Mouse (Mus musculus): Measurements from ENCODE around the gene a. TPM values are rescaled to one million over a fixed set of nuclear protein-coding genes. Genes with fewer than 3 reads are reported as not detected.
"Not testable (repeated sequence)": the region's sequence is repeated elsewhere in the genome, so short reads cannot be mapped to it uniquely, and the experiment has no call there.

The a gene
- polyA plus RNA-seq, 1 experiment from 2014 or later: 0.36 TPM

GRCm38 (mm10) chr2:154915922-154916541, 124.8 kb downstream of the a start:
- ATAC-seq: no peak
- Histone ChIP-seq H3K27me3 (replicated peaks) (peaks cover 9% of the 10 kb centered on the region; the same call in 1 of the 2 replicates), H3K4me2 (no peak overlapping the region), H3K4me3 (no peak overlapping the region), H3K4me1 (no peaks in the 10 kb centered on the region), H3K9ac (no peak overlapping the region), H3K27ac (no peak overlapping the region), H3K9me3 (replicated peaks) (no peaks in the 10 kb centered on the region), H3K36me3 (no peaks in the 10 kb centered on the region)
- WGBS (ENCODE audit: insufficient replicate concordance): 70% methylated on average over 12 of the region's 12 CpGs

GRCm38 (mm10) chr2:154916547-154916946, 125.3 kb downstream of the a start:
- Histone ChIP-seq H3K27me3 (replicated peaks) (peaks cover 9% of the 10 kb centered on the region; the same call in 1 of the 2 replicates), H3K4me1 (no peaks in the 10 kb centered on the region), H3K9me3 (replicated peaks) (no peaks in the 10 kb centered on the region), H3K4me3 (no peak overlapping the region), H3K9ac (no peak overlapping the region), H3K4me2 (no peak overlapping the region), H3K36me3 (no peaks in the 10 kb centered on the region), H3K27ac (no peak overlapping the region)
- WGBS (ENCODE audit: insufficient replicate concordance): 6% methylated on average over 2 of the region's 2 CpGs
- no peak for ATAC-seq

GRCm38 (mm10) chr2:154917866-154918641, 126.9 kb downstream of the a start:
- no peak for ATAC-seq
- Histone ChIP-seq H3K4me1 (no peaks in the 10 kb centered on the region), H3K36me3 (no peaks in the 10 kb centered on the region), H3K27ac (no peak overlapping the region), H3K9me3 (replicated peaks) (no peaks in the 10 kb centered on the region), H3K9ac (no peak overlapping the region), H3K27me3 (replicated peaks) (peaks cover 9% of the 10 kb centered on the region; the same call in 1 of the 2 replicates), H3K4me2 (no peak overlapping the region), H3K4me3 (no peak overlapping the region)
- WGBS (ENCODE audit: insufficient replicate concordance): 72% methylated on average over 13 of the region's 13 CpGs

DNA sequence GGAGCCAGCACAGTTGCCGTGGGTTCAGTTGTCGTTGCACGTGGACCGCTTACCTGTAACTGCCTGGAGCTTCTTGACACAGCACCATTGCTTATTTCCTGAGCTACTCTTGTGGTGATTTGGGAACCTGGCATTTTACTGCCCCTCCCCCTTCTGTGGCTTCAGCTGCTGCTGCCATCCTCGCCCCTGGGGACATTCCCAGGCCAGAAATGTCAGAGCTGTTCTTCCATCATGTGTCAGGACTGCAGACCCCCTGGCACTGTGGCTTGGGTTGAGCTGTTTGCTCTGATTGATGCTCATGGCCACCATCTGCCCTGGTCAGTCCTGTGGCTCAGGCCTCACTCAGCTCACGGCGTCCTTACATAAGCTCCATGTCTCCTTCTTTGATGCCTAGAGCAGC, 129.7 kb downstream of the a start:
- ATAC-seq: no peak
- WGBS (ENCODE audit: insufficient replicate concordance): 82% methylated on average over 7 of the region's 7 CpGs
- H3K4me3 ChIP-seq: no peak overlapping the region
- no peak overlapping the region for H3K9ac ChIP-seq
- no peaks in the 10 kb centered on the region for H3K9me3 ChIP-seq (replicated peaks)
- H3K27ac ChIP-seq: no peak overlapping the region
- 0 out of 2 replicates have a peak, but pooled peaks cover 3% of the 10 kb centered on the region for H3K27me3 ChIP-seq (replicated peaks)
- H3K4me1 ChIP-seq: no peaks in the 10 kb centered on the region
- no peaks in the 10 kb centered on the region for H3K36me3 ChIP-seq
- no peak overlapping the region for H3K4me2 ChIP-seq

DNA sequence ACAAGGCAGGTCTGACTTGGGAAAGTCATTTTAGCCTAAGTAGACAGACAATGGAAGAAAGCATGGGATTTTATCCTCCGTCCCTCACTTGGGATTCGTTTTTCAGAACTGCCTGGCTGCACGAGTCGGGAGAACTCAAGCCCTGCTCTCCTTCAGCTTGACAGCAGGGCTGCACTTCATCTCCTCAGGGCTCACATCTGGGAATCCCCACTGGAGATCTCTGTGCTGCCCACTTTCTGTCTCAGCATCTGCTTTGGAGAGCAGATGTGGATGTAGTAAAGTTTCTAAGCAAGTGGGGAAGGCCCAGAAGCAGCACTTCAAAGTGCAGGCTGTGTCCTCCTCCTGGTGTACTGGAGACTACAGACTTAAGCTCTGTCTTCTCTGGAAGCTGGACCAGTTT, 130.9 kb downstream of the a start:
- H3K27me3 ChIP-seq (replicated peaks); H3K4me3 ChIP-seq; H3K4me2 ChIP-seq; H3K9ac ChIP-seq; H3K36me3 ChIP-seq; H3K4me1 ChIP-seq; H3K9me3 ChIP-seq (replicated peaks); ATAC-seq; H3K27ac ChIP-seq: not testable (repeated sequence)
- no CpG with 5 or more reads among the region's 4 CpGs for WGBS (ENCODE audit: insufficient replicate concordance)

DNA sequence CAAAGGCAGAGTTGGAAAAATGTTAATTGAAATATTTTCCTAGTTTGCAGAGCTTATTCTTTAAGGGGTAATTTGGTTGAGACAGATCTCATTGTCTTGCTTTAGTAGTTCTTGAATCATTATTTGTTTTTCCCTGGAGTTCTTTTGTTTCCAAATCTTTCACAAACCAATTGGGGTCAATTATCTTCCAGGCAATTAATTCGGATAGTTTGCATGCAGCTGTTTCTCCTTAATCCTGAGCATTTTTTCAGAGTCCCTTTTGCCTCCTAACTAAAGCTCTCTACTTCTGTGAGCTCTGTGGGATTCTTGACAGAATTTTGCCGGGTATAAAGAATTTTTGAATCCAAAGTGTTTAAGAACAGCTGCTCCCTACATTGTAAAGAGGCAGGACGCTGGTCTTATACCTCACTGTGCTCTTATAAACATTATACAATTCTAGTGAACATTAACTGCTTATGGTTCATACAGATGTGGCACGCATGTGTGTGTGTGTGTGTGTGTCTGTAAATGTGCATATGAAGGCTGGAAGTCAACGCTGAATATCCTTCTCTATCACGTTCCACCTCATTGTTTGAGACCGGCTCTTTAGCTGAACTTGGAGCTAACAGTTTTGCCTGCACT, 134.3 kb downstream of the a start:
- Histone ChIP-seq H3K9me3 (replicated peaks) (no peaks in the 10 kb centered on the region), H3K4me2 (no peak overlapping the region), H3K27ac (no peak overlapping the region), H3K36me3 (no peaks in the 10 kb centered on the region), H3K27me3 (replicated peaks) (peaks cover 5% of the 10 kb centered on the region; the same call in 1 of the 2 replicates), H3K4me1 (no peaks in the 10 kb centered on the region), H3K9ac (no peak overlapping the region), H3K4me3 (no peak overlapping the region)
- 70% methylated on average over 7 of the region's 7 CpGs for WGBS (ENCODE audit: insufficient replicate concordance)
- ATAC-seq: no peak

GRCm38 (mm10) chr2:154926843-154927242, 135.6 kb downstream of the a start:
- Histone ChIP-seq H3K9me3 (replicated peaks) (no peaks in the 10 kb centered on the region), H3K9ac (no peak overlapping the region), H3K36me3 (no peaks in the 10 kb centered on the region), H3K4me3 (no peak overlapping the region), H3K4me2 (no peak overlapping the region), H3K27ac (no peak overlapping the region), H3K27me3 (replicated peaks) (peaks cover 12% of the 10 kb centered on the region), H3K4me1 (no peaks in the 10 kb centered on the region)
- ATAC-seq: no peak
- WGBS (ENCODE audit: insufficient replicate concordance): 75% methylated on average over 6 of the region's 6 CpGs

DNA sequence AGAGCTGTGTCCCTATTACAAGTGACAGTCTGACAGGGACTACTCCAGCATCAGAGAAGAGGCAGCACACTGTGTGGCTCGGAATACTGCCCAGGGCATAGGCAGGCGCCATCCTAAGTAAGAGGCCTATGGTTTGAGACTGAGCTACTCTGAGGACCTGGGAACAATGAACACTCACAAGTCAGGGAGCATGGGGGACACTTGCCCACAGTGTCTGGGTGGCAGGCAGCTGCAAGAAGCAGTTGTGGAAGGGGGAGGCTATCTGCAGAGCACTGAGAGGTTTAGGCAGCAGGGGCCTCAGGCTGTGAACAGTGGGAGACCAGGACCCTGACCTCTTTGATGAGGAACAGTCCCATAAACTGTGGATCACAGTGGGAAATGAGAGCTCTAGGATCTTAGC, 137.1 kb downstream of the a start:
- H3K4me3 ChIP-seq: no peak overlapping the region
- no peak overlapping the region for H3K27ac ChIP-seq
- no peak for ATAC-seq
- WGBS (ENCODE audit: insufficient replicate concordance): 54% methylated on average over 2 of the region's 2 CpGs
- H3K27me3 ChIP-seq (replicated peaks): peaks cover 15% of the 10 kb centered on the region
- H3K9me3 ChIP-seq (replicated peaks): no peaks in the 10 kb centered on the region
- no peaks in the 10 kb centered on the region for H3K36me3 ChIP-seq
- H3K4me1 ChIP-seq: no peaks in the 10 kb centered on the region
- no peak overlapping the region for H3K9ac ChIP-seq
- no peak overlapping the region for H3K4me2 ChIP-seq

DNA sequence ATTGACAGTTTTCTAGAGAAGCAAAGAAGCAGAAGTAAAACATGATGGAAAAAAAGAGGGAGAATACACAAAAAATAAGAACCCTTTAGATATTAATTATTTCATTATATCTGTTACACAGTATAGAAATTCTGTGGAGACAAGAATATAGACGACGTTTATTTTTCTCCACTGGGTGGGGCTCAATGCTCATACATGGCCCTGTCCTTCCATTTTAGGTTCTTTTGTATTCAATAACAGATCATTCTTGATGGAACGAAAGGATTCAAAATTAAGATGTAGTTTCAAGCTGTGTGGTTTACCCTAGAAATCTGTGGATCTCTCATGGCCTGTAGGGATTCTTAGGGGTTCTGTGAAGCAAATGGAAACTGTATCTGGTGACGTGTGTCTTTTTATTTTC, 142.7 kb downstream of the a start:
- Histone ChIP-seq H3K4me2 (no peak overlapping the region), H3K27me3 (replicated peaks) (peaks cover 20% of the 10 kb centered on the region), H3K9ac (no peak overlapping the region), H3K36me3 (no peaks in the 10 kb centered on the region), H3K4me1 (no peaks in the 10 kb centered on the region), H3K27ac (no peak overlapping the region), H3K4me3 (no peak overlapping the region), H3K9me3 (replicated peaks) (no peaks in the 10 kb centered on the region)
- WGBS (ENCODE audit: insufficient replicate concordance): 69% methylated on average over 4 of the region's 4 CpGs
- ATAC-seq: no peak

GRCm38 (mm10) chr2:154936106-154936505, 144.9 kb downstream of the a start:
- Histone ChIP-seq H3K27me3 (replicated peaks) (peaks cover 17% of the 10 kb centered on the region), H3K27ac (no peak overlapping the region), H3K9ac (no peak overlapping the region), H3K36me3 (no peaks in the 10 kb centered on the region), H3K4me1 (no peaks in the 10 kb centered on the region), H3K4me3 (no peak overlapping the region), H3K4me2 (no peak overlapping the region), H3K9me3 (replicated peaks) (no peaks in the 10 kb centered on the region)
- no peak for ATAC-seq
- 54% methylated on average over 6 of the region's 6 CpGs for WGBS (ENCODE audit: insufficient replicate concordance)

- H3K9ac ChIP-seq: no peak overlapping the region
- H3K4me2 ChIP-seq: no peak overlapping the region
- WGBS (ENCODE audit: insufficient replicate concordance): 61% methylated on average over 11 of the region's 11 CpGs
- no peak overlapping the region for H3K4me3 ChIP-seq
- H3K27me3 ChIP-seq (replicated peaks): peaks cover 13% of the 10 kb centered on the region
- no peaks in the 10 kb centered on the region for H3K36me3 ChIP-seq
- no peaks in the 10 kb centered on the region for H3K9me3 ChIP-seq (replicated peaks)
- H3K27ac ChIP-seq: no peak overlapping the region
- ATAC-seq: no peak
- no peaks in the 10 kb centered on the region for H3K4me1 ChIP-seq
Observed at GRCm38 (mm10) chr2:154936536-154937155, 145.4 kb downstream of the a start.

Measured in liver, embryonic 12.5 days (tissue).